Mouse (Mus musculus): ENCODE data around the gene Igfbp7. TPM values are rescaled to one million over a fixed set of nuclear protein-coding genes. Genes with fewer than 3 reads are reported as not detected.

The Igfbp7 gene
- polyA plus RNA-seq (2011; ENCODE audit: insufficient read depth, insufficient read length, low read depth, missing spikeins), result 3.6 and 4.8 TPM in 2 replicates

DNA sequence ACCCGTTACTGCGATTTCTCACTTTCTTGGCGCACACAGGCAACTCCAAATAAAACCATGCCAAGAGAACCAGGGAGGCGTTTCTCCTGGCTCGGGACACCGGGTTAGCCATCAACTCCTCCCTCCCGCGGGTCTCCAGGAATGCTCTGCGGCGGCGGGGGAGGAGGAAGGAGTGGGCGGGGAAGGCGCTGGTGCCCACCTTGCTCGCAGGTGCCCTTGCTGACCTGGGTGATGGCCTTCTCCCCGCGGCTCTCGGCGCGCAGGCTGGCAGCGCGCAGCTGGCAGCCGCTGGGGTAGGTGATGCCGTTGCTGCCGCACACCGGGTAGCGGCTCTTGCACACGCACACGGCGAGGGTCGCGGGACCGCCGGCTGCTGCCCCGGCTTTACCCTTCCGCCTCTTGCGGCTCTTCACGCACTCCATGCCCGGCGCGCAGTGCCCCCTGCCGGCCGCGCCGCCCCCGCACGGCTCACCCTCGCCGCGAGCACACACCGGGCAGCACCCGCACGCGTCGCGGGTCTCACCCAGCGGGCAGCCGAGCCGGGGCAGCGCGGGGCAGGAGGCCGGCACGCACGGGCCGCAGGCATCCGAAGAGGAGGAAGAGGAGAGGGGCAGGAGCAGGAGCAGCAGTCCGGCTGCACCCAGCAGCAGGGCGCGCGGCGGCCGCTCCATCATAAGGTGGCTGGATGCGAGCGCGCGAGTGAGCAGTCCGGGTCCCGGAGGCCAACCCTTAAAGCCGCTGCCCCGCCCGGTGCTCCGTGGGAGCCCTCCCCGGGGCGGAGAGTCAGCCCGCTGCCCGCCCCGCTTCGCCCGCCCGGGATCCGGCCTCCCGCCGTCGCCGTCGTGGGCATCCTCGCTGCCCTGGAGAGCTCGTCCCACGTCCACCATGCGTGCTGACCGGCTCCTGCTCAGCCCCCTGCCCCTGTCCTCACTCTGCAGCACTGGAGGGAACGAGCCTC, at the start of gene Igfbp7:
Gene Igfbp7 (minus strand): TSS at position 701 of the 958 bp plus-strand sequence.
- H3K9me3 ChIP-seq (replicated peaks; ENCODE audit: control insufficient read depth, insufficient read depth, low read length, poor library complexity, severe bottlenecking), result peaks cover 10% of the 10 kb centered on the region
- peaks cover 1% of the 10 kb centered on the region; the same call in 1 of the 2 replicates for H3K27me3 ChIP-seq (ENCODE audit: control insufficient read depth, insufficient read depth, low read length, poor library complexity, severe bottlenecking)
- H3K4me3 ChIP-seq (ENCODE audit: low read depth, low read length), result peak within 1 kb of the TSS; percentile 89
- no peaks in the 10 kb centered on the region; the same call in 1 of the 2 replicates for H3K36me3 ChIP-seq (ENCODE audit: control insufficient read depth, insufficient read depth, low read length, poor library complexity, severe bottlenecking)
- peak within 1 kb of the TSS; percentile 73 for H3K9ac ChIP-seq (ENCODE audit: low read depth, poor library complexity, severe bottlenecking)
- TF ChIP-seq EP300 (IDR thresholded peaks at IDR 0.05; ENCODE audit: insufficient read depth, low read depth, low read length) (no peak), CTCF (IDR thresholded peaks at IDR 0.05; ENCODE audit: low read depth, low read length) (peak; percentile 49)
- H3K27ac ChIP-seq (ENCODE audit: insufficient read depth, low read length), result no peak within 1 kb of the TSS
- H3K4me1 ChIP-seq (ENCODE audit: control insufficient read depth, insufficient read depth, low read length), result no peaks in the 10 kb centered on the region

DNA sequence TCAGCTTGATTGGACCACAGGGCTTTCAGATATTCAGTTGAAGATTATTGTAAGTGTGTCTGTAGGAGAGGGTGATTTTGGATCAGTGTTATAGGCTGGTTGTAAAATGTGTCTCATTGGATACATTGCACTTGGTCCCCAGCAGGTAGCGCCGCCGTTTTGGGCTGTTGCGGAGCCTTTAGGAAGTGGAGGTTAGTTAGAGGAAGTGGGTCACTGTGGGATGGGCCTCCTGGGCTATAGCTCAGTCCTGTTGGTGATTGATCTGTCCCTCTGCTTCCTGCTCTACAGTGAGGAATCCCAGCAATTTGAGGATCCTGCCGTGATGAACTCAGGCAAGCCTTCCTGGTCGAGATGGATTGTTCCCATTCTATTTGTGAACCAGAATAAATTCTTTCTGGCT, 44.3 kb upstream of the Igfbp7 start:
- no peak for TF ChIP-seq POLR2A (IDR thresholded peaks at IDR 0.05; ENCODE audit: insufficient read depth, low read length)
- no peak for TF ChIP-seq EP300 (IDR thresholded peaks at IDR 0.05; ENCODE audit: insufficient read depth, low read depth, low read length)
- no peak for TF ChIP-seq CTCF (IDR thresholded peaks at IDR 0.05; ENCODE audit: low read depth, low read length)

DNA sequence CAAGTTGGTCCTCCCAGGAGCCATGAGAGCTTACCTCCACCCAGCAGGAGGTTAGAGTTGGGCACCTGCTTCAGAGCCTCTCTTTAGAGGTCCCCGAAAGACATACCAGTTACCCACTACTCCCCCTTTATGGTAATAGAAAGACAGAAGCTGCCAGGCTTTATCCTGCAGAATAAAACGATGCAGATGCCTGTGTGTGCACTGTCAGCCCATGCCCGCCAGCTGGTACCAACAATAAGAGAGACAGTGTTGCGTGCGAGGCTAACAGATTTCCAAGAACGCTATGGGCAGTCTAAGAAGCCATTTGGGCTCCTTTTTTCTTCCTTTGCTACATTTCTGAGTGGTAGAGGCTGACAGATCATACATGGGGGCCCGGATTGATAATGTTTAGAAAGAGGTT, 41.7 kb upstream of the Igfbp7 start:
- no peak overlapping the region for H3K4me3 ChIP-seq (ENCODE audit: low read depth, low read length)
- no peaks in the 10 kb centered on the region for H3K27me3 ChIP-seq (ENCODE audit: control insufficient read depth, insufficient read depth, low read length, poor library complexity, severe bottlenecking)
- no peaks in the 10 kb centered on the region for H3K4me1 ChIP-seq (ENCODE audit: control insufficient read depth, insufficient read depth, low read length)
- no peak overlapping the region for H3K27ac ChIP-seq (ENCODE audit: insufficient read depth, low read length)
- no peaks in the 10 kb centered on the region for H3K36me3 ChIP-seq (ENCODE audit: control insufficient read depth, insufficient read depth, low read length, poor library complexity, severe bottlenecking)
- H3K9ac ChIP-seq (ENCODE audit: low read depth, poor library complexity, severe bottlenecking), result no peak overlapping the region
- TF ChIP-seq CTCF (IDR thresholded peaks at IDR 0.05; ENCODE audit: low read depth, low read length), result no peak
- no peak for TF ChIP-seq POLR2A (IDR thresholded peaks at IDR 0.05; ENCODE audit: insufficient read depth, low read length)
- no peak for TF ChIP-seq EP300 (IDR thresholded peaks at IDR 0.05; ENCODE audit: insufficient read depth, low read depth, low read length)
- H3K9me3 ChIP-seq (replicated peaks; ENCODE audit: control insufficient read depth, insufficient read depth, low read length, poor library complexity, severe bottlenecking), result no peaks in the 10 kb centered on the region; the same call in 1 of the 2 replicates

More for the DNA sequence above, 44.3 kb upstream of the Igfbp7 start:
- Histone ChIP-seq H3K36me3 (ENCODE audit: control insufficient read depth, insufficient read depth, low read length, poor library complexity, severe bottlenecking) (no peaks in the 10 kb centered on the region), H3K9me3 (replicated peaks; ENCODE audit: control insufficient read depth, insufficient read depth, low read length, poor library complexity, severe bottlenecking) (no peaks in the 10 kb centered on the region; the same call in 1 of the 2 replicates), H3K27me3 (ENCODE audit: control insufficient read depth, insufficient read depth, low read length, poor library complexity, severe bottlenecking) (no peaks in the 10 kb centered on the region), H3K9ac (ENCODE audit: low read depth, poor library complexity, severe bottlenecking) (no peak overlapping the region), H3K4me3 (ENCODE audit: low read depth, low read length) (no peak overlapping the region), H3K4me1 (ENCODE audit: control insufficient read depth, insufficient read depth, low read length) (no peaks in the 10 kb centered on the region), H3K27ac (ENCODE audit: insufficient read depth, low read length) (no peak overlapping the region)

DNA sequence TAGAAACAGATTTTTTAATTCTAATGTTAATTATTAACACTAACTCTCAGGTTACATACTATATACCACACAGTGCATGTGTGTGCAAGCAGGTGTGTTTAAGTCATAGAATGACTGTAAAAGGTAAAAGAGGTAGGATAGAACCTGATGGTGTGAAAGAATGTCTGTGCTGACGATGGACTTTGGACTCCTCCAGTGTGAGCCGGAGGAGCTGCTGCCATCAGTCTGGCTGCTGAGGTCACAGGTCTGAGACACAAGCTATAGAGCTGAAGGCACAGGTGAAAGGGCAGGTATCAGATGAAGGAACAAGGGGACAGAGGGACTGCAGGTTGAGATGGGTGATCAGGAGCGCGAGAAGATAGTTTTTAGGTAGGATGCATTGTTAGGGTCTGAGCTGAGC, 37.6 kb upstream of the Igfbp7 start:
- Histone ChIP-seq H3K9ac (ENCODE audit: low read depth, poor library complexity, severe bottlenecking) (no peak overlapping the region), H3K27me3 (ENCODE audit: control insufficient read depth, insufficient read depth, low read length, poor library complexity, severe bottlenecking) (no peaks in the 10 kb centered on the region), H3K9me3 (replicated peaks; ENCODE audit: control insufficient read depth, insufficient read depth, low read length, poor library complexity, severe bottlenecking) (no peaks in the 10 kb centered on the region; the same call in 1 of the 2 replicates), H3K27ac (ENCODE audit: insufficient read depth, low read length) (no peak overlapping the region), H3K4me1 (ENCODE audit: control insufficient read depth, insufficient read depth, low read length) (no peaks in the 10 kb centered on the region), H3K4me3 (ENCODE audit: low read depth, low read length) (no peak overlapping the region), H3K36me3 (ENCODE audit: control insufficient read depth, insufficient read depth, low read length, poor library complexity, severe bottlenecking) (no peaks in the 10 kb centered on the region)
- no peak for TF ChIP-seq CTCF (IDR thresholded peaks at IDR 0.05; ENCODE audit: low read depth, low read length)
- no peak for TF ChIP-seq POLR2A (IDR thresholded peaks at IDR 0.05; ENCODE audit: insufficient read depth, low read length)
- TF ChIP-seq EP300 (IDR thresholded peaks at IDR 0.05; ENCODE audit: insufficient read depth, low read depth, low read length), result no peak

- no peaks in the 10 kb centered on the region for H3K4me1 ChIP-seq (ENCODE audit: control insufficient read depth, insufficient read depth, low read length)
- TF ChIP-seq POLR2A (IDR thresholded peaks at IDR 0.05; ENCODE audit: insufficient read depth, low read length) (no peak), EP300 (IDR thresholded peaks at IDR 0.05; ENCODE audit: insufficient read depth, low read depth, low read length) (no peak), CTCF (IDR thresholded peaks at IDR 0.05; ENCODE audit: low read depth, low read length) (no peak)
- H3K36me3 ChIP-seq (ENCODE audit: control insufficient read depth, insufficient read depth, low read length, poor library complexity, severe bottlenecking), result no peaks in the 10 kb centered on the region
- no peaks in the 10 kb centered on the region for H3K9me3 ChIP-seq (replicated peaks; ENCODE audit: control insufficient read depth, insufficient read depth, low read length, poor library complexity, severe bottlenecking)
- H3K27me3 ChIP-seq (ENCODE audit: control insufficient read depth, insufficient read depth, low read length, poor library complexity, severe bottlenecking), result no peaks in the 10 kb centered on the region
- no peak overlapping the region for H3K4me3 ChIP-seq (ENCODE audit: low read depth, low read length)
- H3K27ac ChIP-seq (ENCODE audit: insufficient read depth, low read length), result no peak overlapping the region
- no peak overlapping the region for H3K9ac ChIP-seq (ENCODE audit: low read depth, poor library complexity, severe bottlenecking)
Observed at GRCm38 (mm10) chr5:77443889-77444573, 36.2 kb upstream of the Igfbp7 start.

All from ES-Bruce4 (cell line).